Mouse (Mus musculus): ENCODE data around the gene Cfap74.
A peak's percentile ranks its signal among the peaks of the same experiment; 100 is the strongest.
"Not testable (repeated sequence)": the region's sequence is repeated elsewhere in the genome, so short reads cannot be mapped to it uniquely, and the experiment has no call there.

Gene Cfap74

DNA sequence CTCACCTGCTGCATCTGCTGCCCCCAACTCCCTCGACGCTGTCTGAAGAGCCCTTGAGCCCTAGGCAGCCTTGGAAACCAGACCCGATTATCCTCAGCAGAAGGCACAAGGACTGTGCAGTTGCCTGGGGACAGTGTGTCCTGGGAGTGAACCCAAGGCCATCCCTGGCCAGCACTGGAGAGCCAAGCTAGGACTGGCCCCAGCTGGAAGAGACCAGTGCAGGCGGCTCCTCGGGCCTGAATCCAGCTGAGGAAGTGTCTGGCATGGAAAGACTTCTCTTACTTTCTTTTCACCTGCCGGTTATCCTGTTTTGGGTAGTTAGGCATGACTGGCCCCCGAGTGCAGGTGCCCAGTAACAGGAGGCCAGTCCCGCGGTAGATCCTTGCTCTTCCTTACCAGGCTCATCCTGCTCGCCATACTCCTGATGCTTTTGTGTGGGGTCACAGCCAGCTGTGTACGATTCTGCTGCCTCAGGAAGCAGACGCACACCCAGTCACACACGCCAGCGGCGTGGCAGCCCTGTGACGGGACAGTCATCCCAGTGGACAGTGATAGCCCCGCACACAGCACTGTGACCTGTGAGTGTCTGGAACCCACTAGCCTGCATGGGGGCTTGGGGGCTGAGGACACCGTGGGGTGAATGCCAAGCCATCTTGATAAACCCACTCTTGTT is 60.7 kb downstream of the Cfap74 start:
- DNase-seq (ENCODE audit: low read depth, low spot score), result no peak

DNA sequence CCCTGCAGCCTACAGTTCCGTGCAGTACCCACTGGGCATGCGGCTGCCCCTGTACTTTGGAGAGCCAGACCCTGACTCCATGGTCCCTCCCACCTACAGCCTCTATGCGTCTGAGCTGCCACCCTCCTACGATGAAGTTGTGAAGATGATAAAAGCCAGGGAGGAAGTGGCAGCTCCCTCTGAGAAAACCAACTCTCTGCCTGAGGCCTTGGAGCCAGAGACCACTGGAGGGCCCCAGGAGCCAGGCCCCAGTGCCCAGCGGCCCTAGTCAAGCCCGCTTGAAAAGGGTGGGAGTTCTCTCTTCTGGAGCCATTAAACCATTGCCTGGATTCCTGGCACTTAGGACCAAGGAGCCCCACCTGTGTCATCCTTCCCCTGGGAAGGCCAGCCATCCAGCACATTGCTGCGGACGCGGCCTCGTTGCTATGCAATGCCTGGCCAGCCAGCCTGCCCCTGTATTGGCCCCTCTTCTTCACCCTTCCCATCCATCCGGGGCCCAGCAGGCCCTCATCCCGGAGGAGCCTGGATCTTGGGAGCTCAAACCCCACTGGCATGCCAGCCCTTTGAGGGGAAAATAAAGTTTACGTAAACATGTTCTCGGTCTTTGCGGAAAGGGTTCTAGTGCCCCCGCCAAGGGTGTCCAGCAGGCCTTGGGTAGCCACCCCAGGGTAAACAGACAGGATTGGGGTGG is 61.4 kb downstream of the Cfap74 start:
- DNase-seq (ENCODE audit: low read depth, low spot score), result no peak

DNA sequence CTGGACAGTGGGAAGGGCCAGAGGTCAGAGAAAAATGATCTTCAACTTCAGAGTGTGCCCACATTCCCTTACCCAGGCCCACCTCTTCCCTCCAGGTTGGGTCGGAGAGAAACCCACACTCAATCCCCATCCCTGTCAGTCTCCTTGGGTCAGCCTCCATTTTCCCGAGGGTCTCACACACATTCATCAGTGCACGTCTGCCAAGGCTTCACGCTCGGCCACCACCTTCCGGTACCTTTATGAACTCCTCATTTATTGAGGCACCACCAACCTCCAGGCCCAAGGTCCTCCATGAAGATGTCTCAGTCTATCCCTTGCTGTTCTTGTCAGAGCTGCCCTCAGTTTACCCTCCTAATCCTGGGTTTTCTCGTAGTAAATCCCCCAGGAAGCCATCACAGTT is 62.0 kb downstream of the Cfap74 start:
- no peak for DNase-seq (ENCODE audit: low read depth, low spot score)

GRCm38 (mm10) chr4:155471406-155471805 is 62.4 kb downstream of the Cfap74 start:
- no peak for DNase-seq (ENCODE audit: low read depth, low spot score)

- no peak for DNase-seq (ENCODE audit: low read depth, low spot score)
Measured at GRCm38 (mm10) chr4:155472716-155473290, 63.8 kb downstream of the Cfap74 start.

- no peak for DNase-seq (ENCODE audit: low read depth, low spot score)
Measured at GRCm38 (mm10) chr4:155473319-155473718, 64.3 kb downstream of the Cfap74 start.

DNA sequence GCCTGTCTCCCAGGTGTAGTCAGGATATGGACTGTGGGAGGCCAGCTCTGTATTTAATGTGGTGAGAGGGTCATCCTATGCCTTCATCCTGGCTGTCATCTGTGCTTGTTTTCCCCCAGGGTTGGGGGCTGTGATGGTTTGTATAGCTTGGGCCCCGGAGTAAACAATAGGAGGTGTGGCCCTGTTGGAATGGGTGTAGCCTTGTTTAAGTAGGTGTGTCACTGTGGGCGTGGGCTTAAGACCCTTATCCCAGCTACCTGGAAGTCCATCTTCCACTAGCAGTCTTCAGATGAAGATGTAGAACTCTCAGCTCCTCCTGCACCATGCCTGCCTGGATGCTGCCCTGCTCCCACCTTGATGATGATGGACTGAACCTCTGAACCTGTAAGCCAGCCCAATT is 64.8 kb downstream of the Cfap74 start:
- not testable (repeated sequence) for DNase-seq (ENCODE audit: low read depth, low spot score)

DNA sequence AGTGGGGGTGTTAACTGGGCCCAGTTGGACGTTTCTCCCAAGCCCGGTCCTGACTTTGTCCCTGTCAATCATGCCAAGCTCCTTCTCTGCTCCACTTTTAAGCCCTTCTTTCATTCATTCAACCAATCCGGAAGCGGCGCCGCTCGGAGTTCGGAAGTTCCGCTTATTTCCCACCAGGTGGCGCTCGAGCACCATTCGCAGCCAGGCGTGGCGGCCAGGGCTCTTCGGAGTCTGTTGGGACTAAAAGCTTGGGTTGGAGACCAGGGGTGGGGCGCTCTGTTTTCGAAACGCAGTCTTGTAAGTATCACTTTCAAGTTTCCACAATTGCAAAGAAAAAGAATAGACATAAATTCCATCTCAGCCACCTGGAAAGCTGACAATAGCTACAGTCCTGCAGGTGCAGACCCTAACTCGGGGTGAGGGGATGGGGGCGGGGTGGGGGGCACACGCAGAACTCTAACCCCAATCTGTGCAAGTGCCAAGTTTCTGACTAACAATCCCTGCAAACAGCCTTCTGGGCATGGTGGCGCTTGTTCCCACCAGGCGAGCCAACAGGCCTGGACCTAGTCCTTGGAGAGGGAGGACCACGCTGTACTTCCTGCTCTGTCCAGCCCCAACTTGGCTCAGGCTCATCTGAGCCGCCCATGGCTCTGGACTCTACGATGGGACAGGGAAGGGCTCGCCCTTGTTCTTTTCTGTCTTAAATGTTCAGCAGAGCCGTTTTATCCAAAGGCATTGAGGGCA is 72.6 kb downstream of the Cfap74 start:
- DNase-seq (ENCODE audit: low read depth, low spot score), result peak; percentile 74

DNA sequence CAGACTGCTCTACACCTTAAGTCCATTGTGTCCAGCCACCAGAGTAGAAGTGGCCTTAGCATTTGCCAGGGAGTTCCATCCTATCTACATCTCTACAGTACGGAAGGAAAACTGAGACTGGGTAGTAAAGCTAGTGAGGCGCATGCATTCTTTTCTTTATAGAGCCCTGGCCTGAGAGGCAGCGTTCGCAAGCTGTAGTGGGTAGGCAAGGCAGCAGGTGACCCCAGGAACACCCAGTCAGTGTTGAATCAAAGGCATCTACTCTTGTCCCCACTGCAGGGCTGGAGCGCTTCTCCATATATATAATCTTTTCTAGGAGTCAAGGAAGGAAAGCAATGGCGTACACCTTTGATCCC is 73.1 kb downstream of the Cfap74 start:
- no peak for DNase-seq (ENCODE audit: low read depth, low spot score)

DNA sequence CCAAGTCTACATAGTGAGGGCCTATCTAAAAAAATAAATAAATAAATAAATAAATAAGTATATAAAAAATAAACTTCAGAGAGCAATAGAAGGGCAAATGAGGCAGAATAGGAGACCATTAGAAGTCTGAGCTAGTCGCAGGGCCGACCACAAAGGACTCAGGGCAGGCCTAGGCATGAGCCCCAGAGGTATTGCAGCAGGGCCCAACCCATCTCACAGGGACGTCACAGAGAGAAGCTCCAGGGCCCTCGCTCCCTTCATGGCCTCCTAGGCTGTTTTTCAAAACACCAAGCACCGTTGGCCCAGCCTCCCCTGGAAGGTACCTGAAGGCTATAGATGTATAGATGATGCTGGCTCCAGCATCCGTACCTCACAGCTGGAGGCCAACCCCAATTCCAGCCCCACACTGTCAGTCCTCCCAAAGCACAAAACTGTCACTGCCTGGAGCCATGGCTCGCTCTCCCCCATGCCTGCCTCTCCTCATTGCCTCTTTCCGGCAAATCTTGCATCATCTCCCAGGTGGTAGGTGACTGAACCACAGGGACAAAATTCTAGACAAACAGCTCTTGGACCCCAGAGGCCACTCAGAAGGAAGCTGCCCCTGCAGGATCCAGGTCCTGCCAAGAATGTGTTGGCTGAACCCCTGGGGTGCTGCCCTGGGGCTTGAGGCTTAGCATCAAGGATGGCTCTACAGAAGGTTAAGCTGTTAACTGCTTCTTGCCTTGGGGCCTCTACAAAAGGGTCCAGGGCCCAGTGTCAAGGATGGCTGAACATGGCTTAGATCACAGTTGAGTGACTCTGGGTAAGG is 73.9 kb downstream of the Cfap74 start:
- no peak for DNase-seq (ENCODE audit: low read depth, low spot score)

DNA sequence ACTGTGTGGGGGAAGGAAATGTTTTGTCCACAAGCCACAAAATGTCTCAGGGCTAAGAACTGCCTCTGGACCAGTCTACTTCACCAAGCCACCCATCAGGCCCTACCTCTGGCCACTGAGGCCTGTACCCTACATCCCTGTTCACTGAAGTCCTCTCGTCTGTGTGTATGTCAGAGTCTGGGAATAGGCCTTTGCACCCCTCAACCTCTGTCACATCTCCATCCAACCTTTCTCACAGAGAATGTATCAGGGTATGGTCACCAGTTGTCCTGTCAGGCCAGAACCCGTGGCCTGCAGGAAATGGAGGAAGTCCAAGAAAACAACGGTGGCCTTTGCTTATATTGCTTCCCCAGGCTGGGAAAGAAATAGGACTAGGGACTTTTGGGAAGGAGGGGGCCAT is 76.5 kb downstream of the Cfap74 start:
- DNase-seq (ENCODE audit: low read depth, low spot score), result no peak

DNA sequence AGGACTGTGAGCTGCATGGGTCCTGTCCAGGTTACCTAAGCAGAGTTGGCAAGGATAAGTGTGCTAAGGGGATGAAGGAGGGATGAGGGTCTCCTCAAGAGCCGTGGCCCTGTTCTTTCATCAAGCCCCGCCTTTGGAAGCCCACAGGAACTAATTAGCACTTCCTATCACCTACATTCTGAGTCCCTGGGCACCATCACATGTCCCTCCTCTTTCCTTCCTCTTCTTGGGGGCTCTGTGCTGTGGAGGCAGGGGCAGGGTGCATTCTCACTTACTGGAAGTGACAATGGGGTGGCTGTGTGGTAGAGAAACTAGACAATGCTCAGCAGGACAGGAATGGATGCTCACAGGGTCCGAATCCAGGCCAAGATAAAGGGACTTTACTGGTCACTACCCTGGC is 78.8 kb downstream of the Cfap74 start:
- DNase-seq (ENCODE audit: low read depth, low spot score), result no peak

DNA sequence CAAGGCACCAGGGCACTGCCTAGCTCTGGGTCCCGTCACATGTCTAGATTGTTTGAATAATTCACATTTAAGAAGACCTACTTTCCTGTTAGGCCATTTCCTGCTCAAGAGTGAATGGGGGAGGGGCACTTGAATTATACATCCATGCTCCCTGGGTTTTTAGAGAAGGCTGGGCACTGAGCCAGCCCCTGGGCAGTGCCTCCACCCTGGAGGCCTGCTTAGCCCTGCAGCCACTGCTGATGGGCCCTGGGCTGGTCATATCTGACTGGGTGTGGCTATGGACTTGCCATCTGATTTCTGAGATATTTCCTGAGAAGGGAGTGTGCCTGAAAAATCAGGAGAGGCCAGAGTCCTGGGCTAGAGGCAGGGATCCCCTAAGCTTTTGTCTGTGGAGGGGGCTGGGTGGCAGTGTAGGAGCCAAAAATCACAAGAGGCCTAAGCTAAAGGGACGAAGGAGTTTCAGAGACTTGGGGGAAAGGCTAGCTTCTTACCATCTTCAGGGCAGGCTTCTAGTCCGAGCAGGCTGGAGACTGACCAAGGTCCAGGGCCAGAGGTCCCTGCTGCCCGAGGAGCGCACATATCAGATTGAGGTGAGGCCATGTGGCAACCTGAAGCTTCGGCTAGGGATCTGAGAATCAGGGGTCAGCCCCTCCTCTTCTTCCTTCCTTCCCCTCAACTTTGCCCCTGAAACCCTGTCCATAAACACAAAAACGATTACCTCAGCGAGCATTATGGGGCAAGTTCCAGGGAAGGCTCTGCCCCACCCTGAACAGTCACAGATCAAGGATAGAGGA is 79.4 kb downstream of the Cfap74 start:
- peak; percentile 28 for DNase-seq (ENCODE audit: low read depth, low spot score)

DNA sequence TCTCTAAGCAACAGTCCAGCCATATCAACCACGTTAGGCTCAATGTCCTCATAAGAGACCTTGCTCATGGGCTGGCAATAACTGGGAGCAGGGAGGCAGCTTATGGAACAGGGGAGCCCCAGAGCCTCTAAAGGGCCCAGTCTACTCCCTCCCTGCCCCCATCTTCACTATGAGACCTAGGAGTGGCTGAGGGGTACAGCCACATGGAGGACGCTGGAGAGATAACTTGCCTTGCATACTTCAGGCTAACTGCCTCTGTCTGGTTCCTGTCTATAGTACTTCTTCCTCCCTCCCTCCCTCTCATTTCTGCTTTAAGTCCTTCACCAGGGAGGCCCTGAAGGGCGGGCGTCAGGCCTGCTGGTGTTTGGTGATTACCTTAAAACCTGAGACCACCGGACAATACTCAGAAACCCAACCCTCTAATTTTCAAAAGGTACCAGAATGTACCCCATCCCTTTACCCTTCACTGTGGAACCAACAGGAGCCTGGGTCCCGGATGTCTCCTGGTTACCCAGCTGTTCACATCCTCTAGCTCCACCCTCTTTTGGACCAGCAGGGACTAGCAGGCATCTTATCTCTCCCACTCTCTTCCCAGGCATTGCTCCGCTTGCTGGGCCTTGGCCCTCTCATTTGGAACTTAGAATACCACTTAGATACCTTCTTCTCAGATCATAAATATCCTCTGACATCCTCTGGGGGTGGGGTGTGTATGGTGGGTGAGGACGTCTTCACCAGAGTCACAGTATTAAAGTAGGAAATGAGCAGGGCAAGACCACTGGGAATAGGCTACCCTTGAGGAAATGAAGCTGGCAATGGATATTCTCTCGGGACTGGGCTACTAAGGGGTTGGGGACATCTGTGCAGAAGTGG is 80.3 kb downstream of the Cfap74 start:
- DNase-seq (ENCODE audit: low read depth, low spot score), result no peak

- DNase-seq (ENCODE audit: low read depth, low spot score), result no peak
Measured at GRCm38 (mm10) chr4:155490456-155490855, 81.5 kb downstream of the Cfap74 start.

GRCm38 (mm10) chr4:155490990-155491504 is 82.1 kb downstream of the Cfap74 start, which contains the start of gene Gnb1:
Gene Gnb1, plus strand, starts transcription at chr4:155491361.
- DNase-seq (ENCODE audit: low read depth, low spot score), result peak; percentile 92

DNA sequence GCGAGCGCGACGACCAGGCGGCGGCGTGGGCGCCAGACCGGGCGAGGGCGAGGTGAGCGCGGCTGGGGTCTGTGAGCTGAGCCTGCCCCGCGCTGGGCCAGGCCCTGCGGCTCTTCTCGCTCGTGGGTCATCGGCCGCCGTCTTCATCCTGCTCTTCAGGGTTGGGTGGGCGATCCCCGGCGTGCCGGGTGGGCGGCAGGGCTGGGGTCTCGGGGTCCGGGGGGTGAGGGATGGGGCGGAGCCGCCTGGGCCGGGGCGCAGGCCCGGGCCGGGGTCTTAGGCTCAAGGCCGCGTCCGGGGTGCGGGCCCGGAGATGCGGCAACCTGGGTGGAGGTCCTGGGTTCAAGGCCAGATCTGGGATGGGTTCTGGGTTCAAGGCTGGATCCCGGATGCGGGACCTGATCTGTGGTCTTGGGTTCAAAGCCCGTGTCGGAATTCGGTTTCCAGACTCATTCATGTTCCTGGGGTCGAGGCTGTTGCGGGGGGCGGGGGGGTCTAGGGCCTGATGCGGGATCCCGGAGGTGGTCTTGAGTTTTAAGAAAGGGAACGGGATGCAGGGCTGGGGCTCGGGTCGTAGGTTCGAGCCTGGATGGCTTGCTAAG is 82.6 kb downstream of the Cfap74 start:
- peak; percentile 51 for DNase-seq (ENCODE audit: low read depth, low spot score)

GRCm38 (mm10) chr4:155492131-155492633 is 83.2 kb downstream of the Cfap74 start:
- DNase-seq (ENCODE audit: low read depth, low spot score), result peak; percentile 43

DNA sequence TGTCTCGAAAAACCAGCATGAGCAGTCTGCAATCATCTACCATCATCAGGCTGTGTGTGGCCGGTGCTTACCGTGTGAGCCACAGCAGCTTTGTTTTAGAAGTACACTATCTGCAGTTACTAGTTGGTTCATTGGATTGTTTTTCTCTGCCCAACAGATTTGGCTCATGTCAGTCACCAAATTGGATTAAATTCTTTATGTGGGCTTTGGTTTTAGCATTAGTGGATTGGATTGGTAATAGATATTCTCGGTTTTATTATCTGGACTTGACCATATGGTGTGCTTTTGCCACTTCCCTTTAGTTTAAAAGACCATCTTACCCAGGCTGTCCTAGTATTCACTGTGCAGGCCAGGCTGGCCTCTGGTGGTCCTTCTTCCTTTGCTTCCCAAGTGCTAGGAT is 85.9 kb downstream of the Cfap74 start:
- no peak for DNase-seq (ENCODE audit: low read depth, low spot score)
